Mouse (Mus musculus) olfactory bulb, adult 2 months (tissue): ENCODE measurements around the gene Mrpl12.

Experiments
- CTCF ChIP-seq: fragments of 200-500 bp; IDR thresholded peaks from 2 replicates; pipeline ENCODE4 v1.5.1; 2012; ENCODE audit warnings: low read depth, mild to moderate bottlenecking, low read length, moderate library complexity; ENCODE audit not compliant: insufficient read depth
- POLR2A ChIP-seq: fragments of 200-500 bp; IDR thresholded peaks from 2 replicates; pipeline ENCODE4 v1.6.1; 2012; ENCODE audit warnings: mild to moderate bottlenecking, low read depth, low read length, moderate library complexity; ENCODE audit not compliant: insufficient read depth

DNA sequence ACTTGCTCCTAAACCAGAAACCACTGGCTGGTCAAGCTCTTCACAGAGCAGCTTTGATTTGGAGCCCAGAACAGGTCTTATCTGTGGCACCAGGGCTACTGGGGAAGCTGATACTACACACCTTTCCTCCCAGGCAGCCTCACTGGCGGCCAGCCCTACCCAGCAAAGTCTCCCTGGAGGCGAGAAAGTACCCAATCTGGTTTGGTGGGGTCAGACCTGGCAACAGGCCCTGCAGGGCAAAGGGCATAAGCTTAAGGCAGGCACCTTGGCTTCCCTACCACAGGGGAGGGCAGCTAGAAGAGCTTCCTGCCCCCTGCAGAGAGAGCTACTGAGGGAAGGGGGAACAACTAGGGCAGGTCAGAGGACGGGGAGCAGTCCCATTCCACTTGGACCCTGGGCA is 15.9 kb downstream of the Mrpl12 start:
- TF ChIP-seq CTCF, result no peak
- TF ChIP-seq POLR2A, result no peak
